15 mouse cellular contexts compared by ENCODE assay signal in the genomic region with DNA sequence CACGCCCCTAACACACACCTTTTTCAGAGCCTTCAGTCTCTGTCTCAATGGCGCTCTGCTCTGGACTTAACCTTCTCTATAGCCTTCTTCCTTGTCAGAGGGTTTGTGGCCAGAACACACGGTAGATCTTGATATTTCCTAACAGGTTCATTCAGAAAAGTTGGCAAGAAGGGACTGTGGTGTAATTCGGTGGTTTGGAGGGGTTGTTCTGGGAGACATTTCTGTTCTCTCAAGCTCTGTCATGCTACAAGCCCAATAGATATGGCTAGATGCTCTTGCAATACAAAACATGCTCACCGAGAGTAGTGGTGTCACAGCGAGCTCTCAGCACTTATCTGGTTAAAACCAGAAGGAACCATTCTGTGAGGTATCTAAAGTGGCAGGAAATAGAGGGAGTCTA. TPM values are rescaled to one million over a fixed set of nuclear protein-coding genes. Genes with fewer than 3 reads are reported as not detected.
A peak's percentile ranks its signal among the peaks of the same experiment; 100 is the strongest.
DNase-seq lines count a peak whose midpoint lies in the region; ATAC-seq and TF ChIP-seq lines count a peak whose summit lies in the region.
"Had no signal": no experiment of that assay in that cellular context is flagged by ENCODE, and none has a peak within 500 bp of the region (broad histone marks: within the 10 kb centered on the region; RNA-seq: fewer than 3 reads in every experiment).

No protein-coding gene starts in this region.

- no peak for TF ChIP-seq EP300 in stomach, postnatal 0 days (optimal IDR thresholded peaks at IDR 0.05)

- no peak for ATAC-seq in forebrain, embryonic 16.5 days
- no peak for ATAC-seq in limb, embryonic 12.5 days (ENCODE audit: insufficient number of reproducible peaks, insufficient read depth, low FRiP score, low TSS enrichment, low read depth)
- no peak for ATAC-seq in stomach, embryonic 15.5 days (ENCODE audit: insufficient read depth, low FRiP score, low read depth)
- ATAC-seq in stomach, postnatal 0 days (ENCODE audit: low FRiP score, low TSS enrichment), result no peak
- no peak for ATAC-seq in stomach, embryonic 16.5 days (ENCODE audit: insufficient read depth, low FRiP score)
- ATAC-seq: lung, postnatal 0 days had no signal

- no peak overlapping the region for H3K4me2 ChIP-seq in forebrain, embryonic 16.5 days (ENCODE audit: low read length)
- no peak overlapping the region for H3K4me2 ChIP-seq in limb, embryonic 12.5 days
- H3K4me2 ChIP-seq in stomach, embryonic 15.5 days, result no peak overlapping the region
- no peak overlapping the region for H3K4me2 ChIP-seq in stomach, postnatal 0 days (replicated peaks; ENCODE audit: low read depth)
- no peak overlapping the region for H3K4me2 ChIP-seq in stomach, embryonic 16.5 days (ENCODE audit: low read depth, low read length)

- H3K4me3 ChIP-seq in forebrain, embryonic 16.5 days (replicated peaks; ENCODE audit: low read length), result no peak overlapping the region
- no peak overlapping the region for H3K4me3 ChIP-seq in forebrain, embryonic 10.5 days
- no peak overlapping the region for H3K4me3 ChIP-seq in limb, embryonic 12.5 days (replicated peaks)
- H3K4me3 ChIP-seq in limb, embryonic 10.5 days, result no peak overlapping the region
- H3K4me3 ChIP-seq in stomach, embryonic 15.5 days (replicated peaks), result no peak overlapping the region
- no peak overlapping the region for H3K4me3 ChIP-seq in stomach, postnatal 0 days (ENCODE audit: low read depth, low read length)
- H3K4me3 ChIP-seq in stomach, embryonic 16.5 days (replicated peaks; ENCODE audit: low read length), result no peak overlapping the region
- H3K4me3 ChIP-seq: midbrain, embryonic 10.5 days had no signal

- H3K27ac ChIP-seq in forebrain, embryonic 16.5 days (ENCODE audit: low read length), result 0 out of 2 replicates have a peak overlapping the region, but pooled peaks have one; percentile 3
- no peak overlapping the region for H3K27ac ChIP-seq in forebrain, embryonic 10.5 days
- H3K27ac ChIP-seq in limb, embryonic 12.5 days, result peak overlapping the region; percentile 72
- H3K27ac ChIP-seq in limb, embryonic 10.5 days, result no peak overlapping the region
- H3K27ac ChIP-seq in stomach, embryonic 15.5 days, result peak overlapping the region; percentile 21; the same call in 1 of the 2 replicates
- H3K27ac ChIP-seq in stomach, postnatal 0 days (replicated peaks), result no peak overlapping the region
- peak overlapping the region; percentile 36; the same call in 1 of the 2 replicates for H3K27ac ChIP-seq in stomach, embryonic 16.5 days (ENCODE audit: low read length)
- H3K27ac ChIP-seq: midbrain, embryonic 10.5 days had no signal

- no peaks in the 10 kb centered on the region for H3K27me3 ChIP-seq in forebrain, embryonic 16.5 days (replicated peaks; ENCODE audit: control insufficient read depth, insufficient read depth, low read length)
- no peaks in the 10 kb centered on the region for H3K27me3 ChIP-seq in forebrain, embryonic 10.5 days (ENCODE audit: poor library complexity, severe bottlenecking)
- H3K27me3 ChIP-seq in limb, embryonic 12.5 days, result no peaks in the 10 kb centered on the region
- H3K27me3 ChIP-seq in limb, embryonic 10.5 days (ENCODE audit: low read depth, poor library complexity, severe bottlenecking), result no peaks in the 10 kb centered on the region
- H3K27me3 ChIP-seq in stomach, embryonic 15.5 days (replicated peaks), result no peaks in the 10 kb centered on the region
- H3K27me3 ChIP-seq in stomach, postnatal 0 days (ENCODE audit: control insufficient read depth, insufficient read depth, low read length), result no peaks in the 10 kb centered on the region
- H3K27me3 ChIP-seq in stomach, embryonic 16.5 days (ENCODE audit: control insufficient read depth, insufficient read depth, low read length), result no peaks in the 10 kb centered on the region

- no peak for TF ChIP-seq CTCF in stomach, postnatal 0 days (IDR thresholded peaks at IDR 0.05; ENCODE audit: low read depth)

- H3K36me3 ChIP-seq in forebrain, embryonic 16.5 days (ENCODE audit: control insufficient read depth, insufficient read depth), result no peaks in the 10 kb centered on the region
- no peaks in the 10 kb centered on the region for H3K36me3 ChIP-seq in forebrain, embryonic 10.5 days (replicated peaks)
- H3K36me3 ChIP-seq in limb, embryonic 12.5 days, result no peaks in the 10 kb centered on the region; the same call in 1 of the 2 replicates
- H3K36me3 ChIP-seq in limb, embryonic 10.5 days, result peaks cover 12% of the 10 kb centered on the region
- no peaks in the 10 kb centered on the region for H3K36me3 ChIP-seq in stomach, embryonic 15.5 days
- H3K36me3 ChIP-seq in stomach, postnatal 0 days (ENCODE audit: control insufficient read depth, insufficient read depth, low read length), result no peaks in the 10 kb centered on the region
- H3K36me3 ChIP-seq in stomach, embryonic 16.5 days (ENCODE audit: control insufficient read depth, insufficient read depth, low read length), result no peaks in the 10 kb centered on the region

- 81% methylated on average over 6 of the region's 6 CpGs for WGBS in forebrain, embryonic 16.5 days
- 87% methylated on average over 6 of the region's 6 CpGs for WGBS in forebrain, embryonic 10.5 days
- 80% methylated on average over 6 of the region's 6 CpGs for WGBS in limb, embryonic 12.5 days
- 84% methylated on average over 6 of the region's 6 CpGs for WGBS in limb, embryonic 10.5 days
- 61% methylated on average over 6 of the region's 6 CpGs for WGBS in stomach, embryonic 15.5 days
- WGBS in stomach, postnatal 0 days, result 72% methylated on average over 6 of the region's 6 CpGs
- 65% methylated on average over 6 of the region's 6 CpGs for WGBS in stomach, embryonic 16.5 days

- DNase-seq in forebrain, embryonic 10.5 days (ENCODE audit: extremely low spot score, low spot score), result no peak
- DNase-seq in limb, embryonic 10.5 days (ENCODE audit: low spot score), result no peak
- DNase-seq in stomach, postnatal 0 days (ENCODE audit: low spot score), result no peak
- DNase-seq in layer of hippocampus, adult 9-11 months, result no peak
- DNase-seq: cerebellum, postnatal 14 days; gastrocnemius, postnatal 14 days; kidney, adult 8-10 months; spleen, adult 18-20 months; thymus, postnatal 36 days had no signal

- no peak overlapping the region for H3K9ac ChIP-seq in forebrain, embryonic 16.5 days (replicated peaks; ENCODE audit: low read depth, low read length)
- H3K9ac ChIP-seq in limb, embryonic 12.5 days (replicated peaks), result no peak overlapping the region
- H3K9ac ChIP-seq in stomach, embryonic 15.5 days, result no peak overlapping the region
- H3K9ac ChIP-seq in stomach, postnatal 0 days (ENCODE audit: low read length), result no peak overlapping the region
- H3K9ac ChIP-seq in stomach, embryonic 16.5 days (ENCODE audit: low read length), result no peak overlapping the region

- peaks cover 59% of the 10 kb centered on the region for H3K4me1 ChIP-seq in forebrain, embryonic 16.5 days (replicated peaks; ENCODE audit: control insufficient read depth, insufficient read depth, low read length)
- H3K4me1 ChIP-seq in forebrain, embryonic 10.5 days, result peaks cover 49% of the 10 kb centered on the region
- peaks cover 65% of the 10 kb centered on the region for H3K4me1 ChIP-seq in limb, embryonic 12.5 days (replicated peaks)
- peaks cover 51% of the 10 kb centered on the region for H3K4me1 ChIP-seq in limb, embryonic 10.5 days
- H3K4me1 ChIP-seq in stomach, embryonic 15.5 days, result peaks cover 19% of the 10 kb centered on the region; the same call in 1 of the 2 replicates
- peaks cover 2% of the 10 kb centered on the region; the same call in 1 of the 2 replicates for H3K4me1 ChIP-seq in stomach, postnatal 0 days (replicated peaks; ENCODE audit: control insufficient read depth, insufficient read depth)
- peaks cover 33% of the 10 kb centered on the region for H3K4me1 ChIP-seq in stomach, embryonic 16.5 days (ENCODE audit: control insufficient read depth, insufficient read depth, low read length)

- H3K9me3 ChIP-seq in forebrain, embryonic 16.5 days (ENCODE audit: control insufficient read depth, low read length), result no peaks in the 10 kb centered on the region
- H3K9me3 ChIP-seq in forebrain, embryonic 10.5 days, result no peaks in the 10 kb centered on the region
- no peaks in the 10 kb centered on the region for H3K9me3 ChIP-seq in limb, embryonic 12.5 days
- no peaks in the 10 kb centered on the region for H3K9me3 ChIP-seq in limb, embryonic 10.5 days (replicated peaks)
- H3K9me3 ChIP-seq in stomach, embryonic 15.5 days, result no peaks in the 10 kb centered on the region
- H3K9me3 ChIP-seq in stomach, postnatal 0 days (ENCODE audit: control insufficient read depth, low read length), result no peaks in the 10 kb centered on the region
- no peaks in the 10 kb centered on the region for H3K9me3 ChIP-seq in stomach, embryonic 16.5 days (replicated peaks; ENCODE audit: control insufficient read depth, low read length)
- H3K9me3 ChIP-seq: midbrain, embryonic 10.5 days had no signal

RNA-seq across cellular contexts. Expression of a gene that starts 51.2 kb away (rescaled TPM):
- 32.7 and 33.3 TPM in 2 replicates for polyA plus RNA-seq in forebrain, embryonic 16.5 days (2015; fragmentation: Nextera tagmentation; extraction: Ambion mirVana)
- 7.1 and 7.3 TPM in 2 replicates for polyA plus RNA-seq in forebrain, embryonic 10.5 days (2016; fragmentation: Nextera tagmentation; extraction: Ambion mirVana)
- 13.3 and 14.5 TPM in 2 replicates for polyA plus RNA-seq in limb, embryonic 12.5 days (2016; fragmentation: Nextera tagmentation; extraction: Ambion mirVana)
- 23.0 and 23.5 TPM in 2 replicates for polyA plus RNA-seq in limb, embryonic 10.5 days (2016; fragmentation: Nextera tagmentation; extraction: Ambion mirVana)
- 5.2 TPM in 2 replicates for polyA plus RNA-seq in stomach, embryonic 15.5 days (2015; fragmentation: Nextera tagmentation; extraction: Ambion mirVana)
- 1.9 TPM in 2 replicates for polyA plus RNA-seq in stomach, postnatal 0 days (2015; fragmentation: Nextera tagmentation; extraction: Ambion mirVana)
- 3.5 and 3.9 TPM in 2 replicates for polyA plus RNA-seq in stomach, embryonic 16.5 days (2015; fragmentation: Nextera tagmentation; extraction: Ambion mirVana)

Comparison
In these comparisons a context has a peak if more than half of its experiments do, and no peak if none do; other contexts are left out.
1. H3K27ac ChIP-seq: peak in forebrain, embryonic 16.5 days (single experiment), limb, embryonic 12.5 days (single experiment), stomach, embryonic 15.5 days (single experiment) and stomach, embryonic 16.5 days (single experiment); none in forebrain, embryonic 10.5 days (single experiment), limb, embryonic 10.5 days (single experiment) and stomach, postnatal 0 days (single experiment).